Mouse (Mus musculus) spleen, adult 18-20 months (tissue): ENCODE measurements around the gene Fermt2.

Source experiments
- DNase-seq, 2 experiments: peaks; one replicate each; pipeline ENCODE4 v3.0.0; 2022; ENCODE audit warnings: mixed read lengths in 2 of 2

Gene Fermt2

DNA sequence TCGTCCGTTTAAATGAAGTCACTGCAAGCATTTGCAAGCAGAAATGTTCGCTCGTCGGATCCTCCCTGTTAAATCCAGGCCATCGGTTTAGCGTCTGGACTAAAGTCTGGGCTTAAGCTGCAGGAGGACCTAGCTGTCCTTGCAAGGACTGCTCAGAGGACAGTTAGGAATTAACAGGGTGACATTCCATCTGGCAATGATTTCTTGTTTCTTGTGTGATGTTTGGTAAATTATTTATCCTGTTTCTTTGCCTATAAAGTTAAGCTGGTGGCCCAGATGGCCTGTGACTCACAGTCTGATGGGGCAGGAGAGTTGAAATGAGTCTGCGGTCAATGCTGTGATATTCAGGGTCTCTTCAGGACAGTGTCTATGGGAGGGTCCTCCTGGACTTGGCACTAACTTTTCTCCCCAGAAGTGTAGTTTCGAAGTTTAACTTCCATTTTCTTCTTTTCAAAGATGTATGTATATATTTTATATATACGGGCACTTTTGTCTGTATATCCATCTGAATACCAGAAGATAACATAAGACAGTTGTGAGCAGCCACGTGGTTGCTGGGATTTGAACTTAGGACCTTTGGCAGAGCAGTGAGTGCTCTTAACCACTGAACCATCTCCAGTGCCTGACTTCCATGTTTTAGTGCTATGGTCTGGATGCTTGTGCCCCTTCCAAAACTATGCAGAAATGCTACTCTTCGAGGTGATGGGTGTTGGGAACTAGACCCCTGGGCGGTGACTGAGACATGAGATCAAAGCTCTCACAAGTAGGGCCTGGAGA, 99.7 kb downstream of the Fermt2 start:
- no peak for DNase-seq

DNA sequence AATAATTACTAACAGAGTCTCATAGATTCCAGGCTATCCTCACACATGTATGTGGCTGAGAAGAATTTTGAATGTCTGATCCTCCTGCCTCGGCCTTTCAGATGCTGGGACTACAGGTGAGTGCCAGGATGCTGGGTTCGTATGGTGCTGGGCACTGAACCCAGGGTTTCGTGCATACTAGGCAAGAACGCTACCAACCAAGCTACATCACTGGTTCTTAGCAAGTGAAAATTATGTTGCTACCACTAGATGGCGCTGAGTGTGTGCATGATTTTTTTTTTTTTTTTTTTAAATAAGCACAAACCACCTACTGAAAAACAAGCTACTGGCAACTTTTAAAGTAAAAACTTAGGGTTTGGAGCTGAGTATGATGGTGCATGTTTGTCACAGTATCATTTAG, 106.7 kb downstream of the Fermt2 start:
- peak in 1 of 2 experiments; percentile 7 for DNase-seq

DNA sequence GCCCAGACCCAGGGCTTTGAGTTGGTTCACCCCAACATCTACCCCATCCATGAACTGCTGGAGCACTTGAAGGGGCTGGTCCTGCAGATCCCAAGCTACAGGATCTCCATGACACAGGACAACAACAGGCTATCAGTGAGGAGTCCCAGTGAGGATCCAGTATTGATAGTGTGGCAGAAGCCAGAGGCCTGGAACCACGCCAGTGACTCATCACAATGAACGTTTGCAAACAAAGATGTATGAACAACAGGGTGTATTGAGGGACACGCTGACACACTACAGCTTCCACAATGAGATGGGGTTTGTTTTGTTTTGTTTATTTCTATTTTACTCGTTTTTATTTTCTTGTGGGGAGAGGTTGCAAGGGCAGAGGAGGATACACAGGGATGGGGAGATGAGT, 107.5 kb downstream of the Fermt2 start:
- DNase-seq, result no peak

DNA sequence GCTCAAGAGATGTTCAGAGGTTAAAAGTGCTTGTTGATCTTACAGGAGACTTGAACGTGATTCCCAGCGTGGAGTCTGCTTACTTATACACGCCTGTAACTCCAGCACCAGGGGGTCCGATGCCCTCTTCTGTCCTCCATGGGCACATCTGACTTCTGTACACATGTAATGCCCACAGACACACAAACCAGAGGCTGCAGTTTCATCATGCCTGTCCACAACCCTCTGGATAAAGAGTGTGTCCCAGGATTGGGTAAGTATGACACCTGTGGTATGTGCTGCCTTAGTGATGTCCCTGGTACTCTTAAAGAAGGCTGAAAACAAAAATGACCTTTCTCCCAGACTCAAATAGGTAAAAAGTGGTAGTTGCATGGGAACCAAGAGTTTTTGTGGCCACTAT, 110.6 kb downstream of the Fermt2 start:
- DNase-seq, result no peak

DNA sequence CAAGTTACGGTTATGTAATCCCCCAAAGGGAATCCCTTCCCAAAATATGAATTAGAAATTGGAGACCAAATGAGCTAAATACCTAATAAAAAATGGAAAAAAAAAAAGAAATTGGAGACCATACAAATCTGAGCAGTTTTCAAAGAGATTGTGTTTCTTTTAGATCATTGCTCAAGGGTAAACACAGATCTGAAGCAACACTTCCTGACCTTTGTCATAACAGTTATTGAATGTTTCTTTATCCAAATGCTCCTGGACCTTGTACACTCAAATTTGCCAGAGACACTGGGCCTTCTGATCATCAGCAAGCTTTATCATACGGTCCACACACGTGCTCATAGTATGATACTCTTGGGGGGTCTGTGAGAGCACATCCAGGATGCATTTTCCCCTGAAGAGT, 111.4 kb downstream of the Fermt2 start:
- no peak for DNase-seq

DNA sequence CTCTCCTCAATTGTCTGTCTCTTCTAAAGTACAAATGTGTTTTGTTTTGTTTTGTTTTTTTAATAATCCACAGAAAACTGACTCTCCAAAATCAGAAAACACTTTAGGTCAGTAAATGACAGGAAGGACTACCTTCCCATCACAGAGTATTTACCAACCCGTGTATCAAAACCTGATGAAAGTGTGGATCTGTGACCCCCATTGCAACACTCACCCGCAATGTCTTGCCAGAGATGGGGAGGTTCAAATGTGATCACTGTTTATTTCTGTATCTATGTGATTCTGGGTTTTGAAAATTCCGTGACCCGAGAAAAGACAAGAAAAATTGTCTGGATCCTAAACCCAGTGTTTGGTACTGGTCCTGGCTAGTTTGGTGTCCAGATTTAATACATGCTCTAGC, 113.7 kb downstream of the Fermt2 start:
- DNase-seq, result no peak
